Mouse (Mus musculus): Measurements from ENCODE around the gene Fbxo2. TPM values are rescaled to one million over a fixed set of nuclear protein-coding genes. Genes with fewer than 3 reads are reported as not detected.
"Not testable (repeated sequence)": the region's sequence is repeated elsewhere in the genome, so short reads cannot be mapped to it uniquely, and the experiment has no call there.

Gene Fbxo2
- 1.9 and 2.6 TPM in 2 replicates for polyA plus RNA-seq (2012; rRNA removed)

- 2% methylated on average over 43 of the region's 43 CpGs for WGBS
- no peaks in the 10 kb centered on the region; the same call in none of the 2 replicates for H3K4me1 ChIP-seq (ENCODE audit: control insufficient read depth, insufficient read depth, low read length)
- H3K4me3 ChIP-seq (replicated peaks; ENCODE audit: extremely low read depth, low read depth, low read length): peak within 1 kb of the TSS; percentile 56
- TF ChIP-seq POLR2A (IDR thresholded peaks at IDR 0.05; ENCODE audit: borderline replicate concordance, extremely low read depth, low read depth, low read length): no peak
- TF ChIP-seq CTCF (IDR thresholded peaks at IDR 0.05; ENCODE audit: insufficient read depth, low read length): no peak
- peak; percentile 46 for DNase-seq
These were observed at the start of gene Fbxo2, which contains the start of gene Fbxo44 for GRCm38 (mm10) chr4:148160436-148161390. Gene Fbxo2 (plus strand): TSS chr4:148160621. Gene Fbxo44 (minus strand): TSS chr4:148160482.

- 72% methylated on average over 12 of the region's 12 CpGs for WGBS
- no peaks in the 10 kb centered on the region for H3K4me1 ChIP-seq (ENCODE audit: control insufficient read depth, insufficient read depth, low read length)
- H3K4me3 ChIP-seq (replicated peaks; ENCODE audit: extremely low read depth, low read depth, low read length): no peak overlapping the region
- TF ChIP-seq POLR2A (IDR thresholded peaks at IDR 0.05; ENCODE audit: borderline replicate concordance, extremely low read depth, low read depth, low read length): no peak
- no peak for TF ChIP-seq CTCF (IDR thresholded peaks at IDR 0.05; ENCODE audit: insufficient read depth, low read length)
- no peak for DNase-seq
These were observed 47.9 kb upstream of the Fbxo2 start for GRCm38 (mm10) chr4:148112519-148112918.

GRCm38 (mm10) chr4:148114758-148115391 is 45.5 kb upstream of the Fbxo2 start:
- Histone ChIP-seq H3K4me1 (ENCODE audit: control insufficient read depth, insufficient read depth, low read length) (no peaks in the 10 kb centered on the region), H3K4me3 (replicated peaks; ENCODE audit: extremely low read depth, low read depth, low read length) (no peak overlapping the region)
- 6% methylated on average over 15 of the region's 15 CpGs for WGBS
- peak; percentile 86 for DNase-seq
- TF ChIP-seq POLR2A (IDR thresholded peaks at IDR 0.05; ENCODE audit: borderline replicate concordance, extremely low read depth, low read depth, low read length) (no peak), CTCF (IDR thresholded peaks at IDR 0.05; ENCODE audit: insufficient read depth, low read length) (peak; percentile 99)

DNA sequence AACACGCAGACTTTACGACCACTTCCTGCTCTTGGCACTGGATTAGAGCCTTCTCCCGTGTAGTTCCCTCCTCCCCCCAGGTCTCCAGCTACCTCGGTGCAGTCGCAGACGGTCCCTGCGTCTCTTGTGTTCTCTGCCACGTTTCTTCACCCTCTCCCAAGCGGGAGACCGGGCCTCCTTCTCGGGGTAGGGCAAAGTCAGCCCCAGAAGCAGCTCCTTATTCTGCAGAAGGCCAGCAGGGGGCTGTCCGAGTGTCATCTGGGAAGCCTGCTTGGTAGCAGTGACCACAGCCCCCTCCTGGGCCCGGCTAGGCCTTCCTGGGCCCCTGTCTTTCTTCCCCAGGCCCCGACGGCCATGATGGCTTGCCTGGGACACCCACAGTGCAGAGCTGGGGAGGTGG is 45.0 kb upstream of the Fbxo2 start:
- 5% methylated on average over 15 of the region's 15 CpGs for WGBS
- Histone ChIP-seq H3K4me3 (replicated peaks; ENCODE audit: extremely low read depth, low read depth, low read length) (no peak overlapping the region), H3K4me1 (ENCODE audit: control insufficient read depth, insufficient read depth, low read length) (no peaks in the 10 kb centered on the region)
- TF ChIP-seq CTCF (IDR thresholded peaks at IDR 0.05; ENCODE audit: insufficient read depth, low read length) (peak; percentile 33), POLR2A (IDR thresholded peaks at IDR 0.05; ENCODE audit: borderline replicate concordance, extremely low read depth, low read depth, low read length) (no peak)
- DNase-seq: peak; percentile 32

GRCm38 (mm10) chr4:148116657-148117056 is 43.8 kb upstream of the Fbxo2 start:
- Histone ChIP-seq H3K4me1 (ENCODE audit: control insufficient read depth, insufficient read depth, low read length) (no peaks in the 10 kb centered on the region), H3K4me3 (replicated peaks; ENCODE audit: extremely low read depth, low read depth, low read length) (no peak overlapping the region)
- TF ChIP-seq POLR2A (IDR thresholded peaks at IDR 0.05; ENCODE audit: borderline replicate concordance, extremely low read depth, low read depth, low read length) (no peak), CTCF (IDR thresholded peaks at IDR 0.05; ENCODE audit: insufficient read depth, low read length) (no peak)
- 69% methylated on average over 4 of the region's 4 CpGs for WGBS
- no peak for DNase-seq

DNA sequence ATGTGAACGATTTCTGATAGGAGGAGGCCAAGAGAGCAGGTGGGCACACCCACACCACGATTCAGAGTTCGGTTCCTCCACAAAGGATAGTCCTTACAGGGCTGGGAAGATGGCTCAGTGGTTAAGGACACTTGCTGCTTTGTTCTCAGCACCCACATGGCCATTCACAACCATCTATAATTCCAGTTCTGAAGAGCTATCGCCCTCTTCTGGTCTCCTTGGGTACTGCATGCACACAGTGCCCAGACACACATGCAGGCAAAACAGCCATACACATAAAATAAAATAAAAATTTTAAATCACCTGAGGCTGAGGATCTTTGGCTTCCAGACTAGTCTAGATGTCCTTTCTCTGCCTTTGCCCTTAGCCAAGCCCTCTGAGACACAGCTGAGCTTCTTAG is 43.0 kb upstream of the Fbxo2 start:
- DNase-seq: no peak
- H3K4me1 ChIP-seq (ENCODE audit: control insufficient read depth, insufficient read depth, low read length): no peaks in the 10 kb centered on the region
- WGBS: 74% methylated on average over 4 of the region's 4 CpGs
- TF ChIP-seq CTCF (IDR thresholded peaks at IDR 0.05; ENCODE audit: insufficient read depth, low read length) (no peak), POLR2A (IDR thresholded peaks at IDR 0.05; ENCODE audit: borderline replicate concordance, extremely low read depth, low read depth, low read length) (no peak)
- no peak overlapping the region for H3K4me3 ChIP-seq (replicated peaks; ENCODE audit: extremely low read depth, low read depth, low read length)

DNA sequence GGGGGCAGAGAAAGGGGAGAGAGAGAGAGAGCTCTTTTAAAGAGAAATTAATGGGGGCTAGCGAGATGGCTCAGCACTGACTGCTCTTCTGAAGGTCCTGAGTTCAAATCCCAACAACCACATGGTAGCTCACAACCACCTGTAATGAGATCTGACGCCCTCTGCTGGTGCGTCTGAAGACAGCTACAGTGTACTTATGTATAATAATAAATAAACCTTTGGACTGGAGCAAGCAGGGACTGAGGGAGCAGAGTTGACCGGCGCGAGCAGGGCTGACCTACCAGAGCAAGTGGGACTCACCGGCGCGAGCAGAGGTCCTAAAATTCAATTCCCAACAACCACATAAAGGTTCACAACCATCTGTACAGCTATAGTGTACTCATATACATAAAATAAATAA is 40.8 kb upstream of the Fbxo2 start:
- WGBS: 79% methylated on average over 9 of the region's 9 CpGs
- DNase-seq; H3K4me3 ChIP-seq (replicated peaks; ENCODE audit: extremely low read depth, low read depth, low read length); H3K4me1 ChIP-seq (ENCODE audit: control insufficient read depth, insufficient read depth, low read length): not testable (repeated sequence)

DNA sequence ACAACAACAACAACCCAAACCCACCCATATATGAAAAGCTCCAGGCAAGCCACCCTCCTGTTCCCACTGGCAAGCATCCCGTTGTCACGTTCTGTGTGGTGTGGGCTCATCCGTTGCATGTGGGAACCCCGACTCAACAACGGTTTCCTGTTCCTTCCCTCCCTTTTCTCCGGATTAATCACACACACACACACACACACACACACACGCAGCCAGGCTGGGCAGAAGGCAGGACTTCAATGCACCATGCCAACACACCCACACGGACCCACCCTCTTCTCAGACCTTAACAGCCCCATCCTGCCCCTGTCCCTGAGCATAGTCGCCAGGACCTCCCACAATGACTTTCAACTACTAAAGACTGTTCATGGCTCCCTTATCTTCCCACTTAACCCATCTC is 39.9 kb upstream of the Fbxo2 start:
- no peak overlapping the region for H3K4me3 ChIP-seq (replicated peaks; ENCODE audit: extremely low read depth, low read depth, low read length)
- 49% methylated on average over 9 of the region's 9 CpGs for WGBS
- no peak for DNase-seq
- H3K4me1 ChIP-seq (ENCODE audit: control insufficient read depth, insufficient read depth, low read length): no peaks in the 10 kb centered on the region
- TF ChIP-seq CTCF (IDR thresholded peaks at IDR 0.05; ENCODE audit: insufficient read depth, low read length) (no peak), POLR2A (IDR thresholded peaks at IDR 0.05; ENCODE audit: borderline replicate concordance, extremely low read depth, low read depth, low read length) (no peak)

GRCm38 (mm10) chr4:148121362-148121761 is 39.1 kb upstream of the Fbxo2 start:
- no peak for DNase-seq
- TF ChIP-seq POLR2A (IDR thresholded peaks at IDR 0.05; ENCODE audit: borderline replicate concordance, extremely low read depth, low read depth, low read length) (no peak), CTCF (IDR thresholded peaks at IDR 0.05; ENCODE audit: insufficient read depth, low read length) (no peak)
- Histone ChIP-seq H3K4me1 (ENCODE audit: control insufficient read depth, insufficient read depth, low read length) (no peaks in the 10 kb centered on the region), H3K4me3 (replicated peaks; ENCODE audit: extremely low read depth, low read depth, low read length) (no peak overlapping the region)
- WGBS: 62% methylated on average over 4 of the region's 4 CpGs

Data from lung, adult 2 months (tissue).